In the genomic region with DNA sequence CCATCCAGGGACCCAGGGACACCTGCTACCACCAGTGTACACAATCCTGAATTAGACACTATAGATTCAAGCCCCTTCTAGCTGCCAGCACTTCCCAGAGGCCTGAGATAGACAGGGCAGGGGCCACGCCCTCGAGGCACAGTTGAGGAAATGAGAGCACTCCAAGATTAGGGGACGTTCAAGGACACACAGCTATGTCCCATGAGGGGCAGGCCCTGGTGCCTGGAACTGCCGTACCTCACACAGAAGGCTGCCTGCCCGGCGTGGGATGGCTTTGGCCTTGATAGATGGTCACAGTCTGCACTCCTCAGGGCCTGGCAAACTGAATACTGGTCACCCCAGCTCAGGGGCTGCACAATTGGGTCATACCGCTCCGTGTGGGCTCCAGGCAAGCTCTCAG, we compare ENCODE assay signal across 17 mouse cellular contexts. TPM values are rescaled to one million over a fixed set of nuclear protein-coding genes. Genes with fewer than 3 reads are reported as not detected.
DNase-seq lines count a peak whose midpoint lies in the region; ATAC-seq and TF ChIP-seq lines count a peak whose summit lies in the region.
"Had no signal": no experiment of that assay in that cellular context is flagged by ENCODE, and none has a peak within 500 bp of the region (broad histone marks: within the 10 kb centered on the region; RNA-seq: fewer than 3 reads in every experiment).

No protein-coding gene starts in this region.

- H3K9me3 ChIP-seq in heart, embryonic 13.5 days = no peaks in the 10 kb centered on the region
- no peaks in the 10 kb centered on the region for H3K9me3 ChIP-seq in ES-Bruce4 (replicated peaks; ENCODE audit: control insufficient read depth, insufficient read depth, low read length, poor library complexity, severe bottlenecking)
- no peaks in the 10 kb centered on the region for H3K9me3 ChIP-seq in liver, embryonic 11.5 days (ENCODE audit: control insufficient read depth, low read length)
- H3K9me3 ChIP-seq: forebrain, embryonic 12.5 days; limb, embryonic 12.5 days; midbrain, embryonic 12.5 days had no signal

- no peak for DNase-seq in heart, adult 9 months (ENCODE audit: low spot score in 2 of 2)
- DNase-seq in adrenal gland, postnatal 14 days = peak; percentile 69
- DNase-seq in liver, embryonic 11.5 days (ENCODE audit: low spot score) = no peak
- DNase-seq in retina, embryonic 14.5 days (ENCODE audit: low spot score) = no peak
- DNase-seq in natural killer cell, adult 2 months (ENCODE audit: low spot score in 2 of 2) = no peak
- DNase-seq: embryo, embryonic 11 days; right cerebral cortex, adult 18-20 months had no signal

- WGBS in heart, embryonic 13.5 days = 41% methylated on average over 8 of the region's 8 CpGs
- 59% methylated on average over 8 of the region's 8 CpGs for whole genome bisulfite sequencing in liver, embryonic 11.5 days

- H3K27me3 ChIP-seq in heart, embryonic 13.5 days (replicated peaks) = peaks cover 3% of the 10 kb centered on the region; the same call in 1 of the 2 replicates
- H3K27me3 ChIP-seq in ES-Bruce4 (ENCODE audit: control insufficient read depth, insufficient read depth, low read length, poor library complexity, severe bottlenecking) = no peaks in the 10 kb centered on the region
- H3K27me3 ChIP-seq in liver, embryonic 11.5 days (replicated peaks; ENCODE audit: control insufficient read depth, insufficient read depth, low read length) = no peaks in the 10 kb centered on the region
- H3K27me3 ChIP-seq: midbrain, embryonic 12.5 days had no signal

- no peak overlapping the region for H3K4me2 ChIP-seq in heart, embryonic 13.5 days
- no peak overlapping the region for H3K4me2 ChIP-seq in liver, embryonic 11.5 days
- H3K4me2 ChIP-seq: forebrain, embryonic 12.5 days; limb, embryonic 12.5 days; midbrain, embryonic 12.5 days had no signal

- TF ChIP-seq EP300 in ES-Bruce4 (IDR thresholded peaks at IDR 0.05; ENCODE audit: insufficient read depth, low read depth, low read length) = peak; percentile 59; the same call in 1 of the 2 replicates

- ATAC-seq in heart, embryonic 13.5 days (ENCODE audit: extremely low read depth, insufficient number of reproducible peaks, low FRiP score, low TSS enrichment) = peak; percentile 45; the same call in 1 of the 2 replicates
- ATAC-seq in liver, embryonic 11.5 days (replicated peaks; ENCODE audit: low FRiP score) = peak; percentile 61
- no peak; the same call in 1 of the 2 replicates for ATAC-seq in monocyte, adult 5-6 weeks (replicated peaks; ENCODE audit: insufficient number of reproducible peaks, low FRiP score, low TSS enrichment, poor library complexity, severe bottlenecking)

- no peak for TF ChIP-seq POLR2A in ES-Bruce4 (IDR thresholded peaks at IDR 0.05; ENCODE audit: insufficient read depth, low read length)

- no peak overlapping the region for H3K4me3 ChIP-seq in heart, embryonic 13.5 days
- H3K4me3 ChIP-seq in ES-Bruce4 (ENCODE audit: low read depth, low read length) = no peak overlapping the region
- H3K4me3 ChIP-seq in liver, embryonic 11.5 days (ENCODE audit: low read depth, low read length) = no peak overlapping the region
- H3K4me3 ChIP-seq: forebrain, embryonic 12.5 days; limb, embryonic 12.5 days; midbrain, embryonic 12.5 days had no signal

- peak overlapping the region; percentile 76 for H3K27ac ChIP-seq in heart, embryonic 13.5 days (replicated peaks)
- H3K27ac ChIP-seq in ES-Bruce4 (ENCODE audit: insufficient read depth, low read length) = no peak overlapping the region
- peak overlapping the region; percentile 39 for H3K27ac ChIP-seq in liver, embryonic 11.5 days (ENCODE audit: low read depth, low read length)
- H3K27ac ChIP-seq: forebrain, embryonic 12.5 days; limb, embryonic 12.5 days; midbrain, embryonic 12.5 days had no signal

- no peak for TF ChIP-seq CTCF in ES-Bruce4 (IDR thresholded peaks at IDR 0.05; ENCODE audit: low read depth, low read length)

- no peaks in the 10 kb centered on the region for H3K36me3 ChIP-seq in heart, embryonic 13.5 days
- no peaks in the 10 kb centered on the region for H3K36me3 ChIP-seq in ES-Bruce4 (ENCODE audit: control insufficient read depth, insufficient read depth, low read length, poor library complexity, severe bottlenecking)
- no peaks in the 10 kb centered on the region for H3K36me3 ChIP-seq in liver, embryonic 11.5 days (ENCODE audit: control insufficient read depth, insufficient read depth, low read length)
- H3K36me3 ChIP-seq: forebrain, embryonic 12.5 days; limb, embryonic 12.5 days; midbrain, embryonic 12.5 days had no signal

- peaks cover 50% of the 10 kb centered on the region for H3K4me1 ChIP-seq in heart, embryonic 13.5 days
- H3K4me1 ChIP-seq in ES-Bruce4 (ENCODE audit: control insufficient read depth, insufficient read depth, low read length) = peaks cover 23% of the 10 kb centered on the region
- peaks cover 49% of the 10 kb centered on the region for H3K4me1 ChIP-seq in liver, embryonic 11.5 days (replicated peaks; ENCODE audit: control insufficient read depth, insufficient read depth, low read length)

- H3K9ac ChIP-seq in heart, embryonic 13.5 days = peak overlapping the region; percentile 74
- H3K9ac ChIP-seq in ES-Bruce4 (ENCODE audit: low read depth, poor library complexity, severe bottlenecking) = no peak overlapping the region
- peak overlapping the region; percentile 50 for H3K9ac ChIP-seq in liver, embryonic 11.5 days (ENCODE audit: low read depth, low read length)
- H3K9ac ChIP-seq: forebrain, embryonic 12.5 days; limb, embryonic 12.5 days; midbrain, embryonic 12.5 days had no signal

RNA-seq across cellular contexts. Expression of gene Nol4l, which starts 19.7 kb away (rescaled TPM):
- polyA plus RNA-seq in heart, embryonic 13.5 days (2015; fragmentation: Nextera tagmentation; extraction: Ambion mirVana) = 10.5 and 11.0 TPM in 2 replicates
- 11.0 and 11.5 TPM in 2 replicates for polyA plus RNA-seq in ES-Bruce4 (2011; ENCODE audit: insufficient read depth, insufficient read length, low read depth, missing spikeins)
- 15.6 and 16.0 TPM in 2 replicates for total RNA-seq in adrenal gland, postnatal 14 days (2021)
- 14.1 and 15.8 TPM in 2 replicates for polyA plus RNA-seq in liver, embryonic 11.5 days (2014; fragmentation: Nextera tagmentation; extraction: Ambion mirVana)
- total RNA-seq in monocyte, adult 5-6 weeks (2017) = 1.3 to 3.7 TPM (median 1.4 TPM) in 3 replicates

RNA-seq across cellular contexts. Expression of gene 4930404H24Rik, which starts 56.9 kb away (rescaled TPM):
- not detected in 2 replicates for polyA plus RNA-seq in heart, embryonic 13.5 days (2015; fragmentation: Nextera tagmentation; extraction: Ambion mirVana)
- not detected in 2 replicates for polyA plus RNA-seq in ES-Bruce4 (2011; ENCODE audit: insufficient read depth, insufficient read length, low read depth, missing spikeins)
- not detected in 2 replicates for total RNA-seq in adrenal gland, postnatal 14 days (2021)
- polyA plus RNA-seq in liver, embryonic 11.5 days (2014; fragmentation: Nextera tagmentation; extraction: Ambion mirVana) = not detected in 2 replicates
- not detected in 3 replicates for total RNA-seq in monocyte, adult 5-6 weeks (2017)
- total RNA-seq: CH12.LX had no signal
- polyA plus RNA-seq: brain, embryonic 14.5 days; forebrain, embryonic 12.5 days; gonadal fat pad, adult 2 months; limb, embryonic 12.5 days; midbrain, embryonic 12.5 days; stomach, embryonic 16.5 days had no signal
